Mouse (Mus musculus) retina, adult 2 months (tissue): ENCODE results near the gene Siah3.
"Not testable (repeated sequence)": the region's sequence is repeated elsewhere in the genome, so short reads cannot be mapped to it uniquely, and the experiment has no call there.

Experiments used
- DNase-seq: peaks from one replicate; pipeline ENCODE4 v3.0.0-alpha.2; 2012; ENCODE audit warnings: low read depth, low spot score

The Siah3 gene

DNA sequence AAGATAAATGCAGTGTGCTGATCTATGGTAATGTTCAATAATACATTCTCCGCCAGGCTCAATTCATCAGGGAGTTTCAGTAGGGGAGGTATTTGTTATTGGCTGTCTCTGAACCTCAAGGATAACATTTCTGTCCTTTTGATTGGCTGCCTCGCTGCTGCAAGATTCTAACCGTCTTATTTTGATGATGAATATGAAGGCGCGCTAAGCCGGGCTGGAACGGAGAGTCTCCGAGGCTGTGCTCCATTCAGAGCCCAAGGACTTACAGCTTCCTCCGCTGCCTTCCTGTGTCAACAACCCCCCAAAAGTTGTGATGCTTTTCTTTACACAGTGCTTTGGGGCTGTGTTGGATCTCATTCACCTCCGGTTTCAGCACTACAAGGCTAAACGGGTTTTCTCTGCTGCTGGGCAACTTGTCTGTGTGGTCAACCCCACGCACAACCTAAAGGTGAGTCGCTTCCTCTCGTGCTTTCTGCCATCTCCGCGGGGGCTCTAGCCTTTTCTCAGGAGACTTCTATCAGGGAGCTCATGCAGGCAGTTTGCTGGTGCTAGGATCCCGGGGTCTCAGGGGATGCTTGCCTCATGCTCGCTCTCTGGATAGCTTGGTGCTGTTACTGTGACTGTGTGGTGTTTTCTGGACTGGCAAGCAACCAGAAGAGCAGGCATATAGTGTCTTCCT lies at the start of gene Siah3:
Siah3 (plus strand) TSS at position 240 of the 679 bp plus-strand sequence.
- DNase-seq: no peak

DNA sequence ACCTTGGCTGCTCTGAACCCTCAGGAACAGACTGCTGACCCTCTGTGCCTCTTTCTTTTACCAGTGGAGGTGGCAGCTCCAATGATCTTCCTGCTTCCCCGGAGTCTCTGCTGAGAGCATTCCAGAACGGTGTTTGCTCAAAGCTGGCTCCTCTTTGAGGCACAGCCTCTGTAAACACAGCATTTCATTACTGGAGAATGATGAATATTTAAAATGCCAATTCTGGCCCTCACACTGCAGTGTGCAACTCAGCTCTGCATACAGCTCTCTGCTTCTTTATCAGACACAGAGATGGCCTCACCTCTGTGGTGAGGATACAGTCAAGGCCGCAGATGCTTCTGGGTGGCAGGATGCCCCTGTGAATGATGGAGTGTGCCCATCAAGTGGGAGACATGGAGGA lies 46.0 kb upstream of the Siah3 start:
- no peak for DNase-seq

DNA sequence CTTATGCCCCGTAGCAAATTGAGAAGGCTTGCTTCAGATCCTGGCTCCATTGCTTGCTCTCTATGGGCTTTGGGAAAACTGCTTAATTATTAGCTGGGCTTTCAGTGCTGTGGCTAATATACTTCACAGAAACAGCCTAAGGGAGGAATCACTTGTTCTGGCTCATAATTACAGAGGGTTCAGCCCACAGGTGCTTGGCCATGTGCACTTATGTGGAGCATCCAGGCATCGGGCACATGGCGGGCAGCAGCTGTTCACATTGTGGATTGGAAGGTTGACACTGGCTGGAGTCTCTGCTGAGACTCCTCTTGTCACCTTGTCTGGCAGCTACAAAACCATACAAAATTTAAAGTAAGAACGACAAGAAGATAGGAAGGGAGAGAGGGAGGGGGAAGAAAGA lies 45.4 kb upstream of the Siah3 start:
- no peak for DNase-seq

DNA sequence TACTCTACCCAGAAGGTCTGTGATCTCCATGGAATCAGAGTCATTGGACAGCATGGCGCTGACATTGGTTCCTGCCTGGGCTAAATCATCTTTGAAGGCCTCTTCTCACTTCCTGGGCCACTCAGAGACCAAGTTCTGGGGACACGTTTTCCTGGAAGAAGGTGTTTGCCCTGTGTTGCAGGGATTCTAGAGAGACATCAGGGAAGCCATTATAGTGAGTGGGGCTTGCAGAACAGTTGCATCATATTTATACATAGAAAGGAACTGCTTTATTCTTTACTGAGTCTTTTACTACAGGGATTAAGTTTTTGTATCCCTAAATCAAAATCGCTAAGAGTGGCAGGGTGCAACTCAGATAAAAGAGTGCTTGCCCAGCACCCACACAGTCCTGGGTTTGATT lies 37.1 kb upstream of the Siah3 start:
- no peak for DNase-seq

DNA sequence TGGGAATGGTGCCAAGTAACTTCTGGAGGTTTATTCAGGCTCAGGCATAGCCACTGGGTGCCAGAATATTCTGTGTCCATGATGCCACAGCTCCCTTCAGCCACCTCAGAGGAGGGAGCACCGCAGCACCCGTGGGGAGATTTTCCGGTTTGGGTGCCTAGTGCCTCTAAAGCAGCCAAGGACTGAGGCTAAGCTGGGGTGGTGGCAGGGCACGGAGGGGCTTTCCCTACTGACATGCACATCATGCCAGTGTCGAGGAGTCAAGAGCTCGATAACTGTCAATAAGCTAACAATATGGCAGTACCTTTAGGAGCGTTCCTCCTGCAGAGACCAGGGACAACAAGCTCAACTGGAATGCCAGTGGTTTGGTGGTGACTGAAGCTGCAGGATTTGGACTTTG lies 35.9 kb upstream of the Siah3 start:
- DNase-seq: no peak

DNA sequence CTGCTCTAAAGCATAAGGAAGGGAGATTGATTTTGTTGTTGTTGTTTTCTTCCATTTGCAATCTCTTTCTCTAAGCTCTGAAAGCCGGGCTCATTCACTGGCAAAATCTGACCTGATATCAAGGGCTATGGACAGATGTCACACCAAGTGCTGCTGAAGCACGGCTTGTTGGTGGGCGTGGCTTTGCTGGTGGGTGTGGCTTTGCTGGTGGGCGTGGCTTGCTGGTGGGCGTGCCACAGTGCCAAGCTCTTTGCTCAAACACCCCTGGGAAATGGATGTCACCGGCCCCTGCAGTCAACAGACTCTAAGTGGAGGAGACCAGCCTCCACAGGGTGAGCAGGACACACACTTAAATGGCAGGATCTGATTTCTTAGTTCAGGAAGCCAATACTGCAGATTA lies 35.0 kb upstream of the Siah3 start:
- no peak for DNase-seq

DNA sequence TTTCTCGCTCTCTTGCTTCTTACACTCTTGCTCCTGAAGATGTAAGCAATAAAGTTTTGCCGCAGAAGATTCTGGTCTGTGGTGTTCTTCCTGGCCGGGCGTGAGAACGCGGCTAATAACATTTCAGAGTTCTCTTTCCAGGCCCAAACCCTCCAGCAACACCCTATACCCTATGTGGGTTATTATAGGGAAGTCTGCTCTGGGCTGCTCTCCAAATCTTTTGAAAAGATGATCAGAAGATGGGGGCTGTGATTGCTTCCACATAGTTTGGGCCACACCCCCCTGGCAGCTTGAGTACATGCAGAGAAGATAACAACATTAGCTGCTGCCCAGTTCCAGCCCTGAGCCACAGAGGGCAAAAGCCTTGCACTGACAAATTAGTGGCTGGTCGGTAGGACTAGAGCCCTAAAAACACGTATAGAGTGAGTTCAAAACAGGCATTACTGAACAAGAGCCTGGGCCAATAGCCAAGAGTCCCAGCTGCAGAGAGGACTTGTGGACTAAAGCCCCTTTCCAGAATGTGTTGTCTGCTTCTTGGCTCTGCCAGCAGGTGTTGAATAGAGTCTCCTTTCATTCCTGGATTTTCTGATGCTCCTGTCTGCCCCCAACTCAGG lies 24.5 kb upstream of the Siah3 start:
- DNase-seq: no peak

DNA sequence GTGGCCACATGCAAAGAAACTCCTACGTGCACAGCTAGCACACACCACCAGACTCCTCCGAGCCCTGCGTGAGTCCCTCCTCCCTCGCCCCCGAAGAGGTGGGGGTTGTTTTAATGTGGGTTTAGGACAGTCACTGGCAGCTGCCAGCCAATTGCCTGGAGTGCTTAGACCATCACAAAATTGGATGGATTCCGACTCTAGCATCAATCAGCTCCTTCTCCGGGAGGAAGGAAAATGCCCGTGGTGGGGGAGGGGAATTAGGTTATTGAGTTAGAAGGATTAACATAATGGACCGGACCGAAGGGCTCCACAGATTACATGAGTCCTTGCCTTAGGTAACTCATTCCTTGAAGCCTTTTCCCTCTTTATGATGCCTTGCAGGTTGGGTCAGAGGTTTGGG lies 22.9 kb upstream of the Siah3 start:
- DNase-seq: no peak

DNA sequence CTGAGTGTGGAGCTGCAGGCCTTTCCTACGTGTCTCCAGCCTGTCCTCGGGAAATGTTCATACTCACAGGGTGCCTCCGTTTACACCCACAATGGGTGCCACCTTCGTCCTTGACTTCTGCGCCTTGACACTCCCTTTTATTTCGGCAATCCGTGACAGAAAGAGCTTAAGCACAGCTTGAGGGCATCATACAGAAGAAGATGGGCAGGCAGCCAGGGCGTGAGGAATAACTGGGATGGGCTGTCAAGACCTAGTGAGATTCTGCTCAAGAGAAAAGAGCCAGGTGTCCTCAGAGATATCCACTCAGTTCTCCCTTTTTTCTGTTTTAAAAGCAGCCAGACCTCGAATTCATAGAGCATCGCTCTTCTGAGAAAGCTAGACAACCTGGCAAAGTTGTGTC lies 21.2 kb upstream of the Siah3 start:
- DNase-seq: no peak

DNA sequence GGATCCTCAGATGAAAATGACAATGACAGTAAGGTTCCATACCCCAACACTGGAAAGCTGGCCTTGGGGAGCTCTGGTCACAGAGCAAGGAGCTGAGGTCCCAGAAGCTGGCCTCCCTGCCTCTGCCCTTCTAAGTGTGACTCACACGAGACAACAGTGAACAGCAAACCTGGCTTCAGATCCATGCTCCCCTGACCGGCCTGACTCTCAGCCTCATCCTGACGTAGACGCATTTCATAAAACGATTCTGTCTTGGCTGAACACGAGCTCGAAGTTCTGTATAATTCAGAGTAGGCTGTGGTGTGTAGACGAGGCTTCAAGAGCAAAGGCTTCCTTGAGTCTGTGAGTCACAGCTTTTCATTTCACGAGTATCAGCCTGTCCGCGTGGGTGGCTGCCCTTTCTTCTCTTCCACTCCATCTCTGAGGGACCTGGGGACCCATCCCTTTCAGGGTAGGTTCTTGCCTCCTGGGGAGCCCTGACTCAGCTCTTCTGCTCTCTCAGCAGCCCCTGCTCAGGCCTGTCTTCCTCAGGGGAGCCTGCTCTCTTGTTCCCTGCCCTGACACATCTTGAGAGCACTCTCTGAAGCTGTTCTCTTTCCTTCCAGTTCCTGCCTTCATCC lies 11.2 kb upstream of the Siah3 start:
- no peak for DNase-seq

DNA sequence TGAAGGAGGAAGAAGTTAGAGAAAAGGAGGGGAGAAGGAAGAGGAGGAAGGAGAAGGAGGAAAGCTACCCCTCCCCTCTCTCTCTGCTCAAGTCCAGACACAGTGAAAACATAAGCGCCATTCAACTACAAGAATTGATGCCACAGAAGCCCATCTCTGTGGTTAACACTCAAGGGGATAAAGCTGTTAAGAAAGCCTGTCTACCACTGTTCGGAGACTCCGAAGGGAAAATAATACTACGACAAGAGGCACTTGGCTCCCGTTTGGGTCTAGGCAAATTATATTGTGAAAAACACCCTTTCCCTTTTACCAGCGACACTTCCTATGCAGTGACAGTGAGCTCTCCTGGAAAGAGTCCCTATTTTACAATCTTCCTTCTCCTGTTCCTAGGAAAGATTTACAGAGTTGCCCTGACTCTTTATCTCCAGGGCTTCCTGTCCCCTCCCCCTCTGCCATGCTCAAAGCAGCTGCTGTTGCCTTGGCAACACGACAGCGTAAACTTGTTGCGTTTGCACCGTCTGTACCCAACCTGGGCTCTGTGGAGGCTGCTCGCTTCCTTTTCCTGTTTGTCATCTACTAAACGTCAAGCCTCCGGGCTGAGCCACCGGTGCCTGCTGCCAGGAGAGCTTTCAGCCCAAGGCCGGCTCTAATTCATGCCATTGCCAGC lies 10.4 kb upstream of the Siah3 start:
- no peak for DNase-seq

DNA sequence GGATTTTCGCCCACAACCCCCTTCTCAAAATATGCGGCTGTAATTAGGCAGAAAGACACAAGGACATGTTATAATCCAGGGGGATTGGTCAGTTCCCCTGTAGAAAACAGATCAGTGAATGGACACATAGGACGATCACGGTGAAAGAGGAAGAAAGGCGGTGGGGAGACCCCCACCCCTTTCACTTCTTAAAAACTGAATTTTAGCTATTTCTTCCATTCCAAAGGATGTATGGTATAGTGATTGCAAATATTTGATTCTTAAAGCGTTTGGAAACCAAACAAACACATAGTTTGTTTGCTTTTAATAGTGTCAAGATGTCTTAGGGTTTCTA lies 9.9 kb upstream of the Siah3 start:
- DNase-seq: no peak

DNA sequence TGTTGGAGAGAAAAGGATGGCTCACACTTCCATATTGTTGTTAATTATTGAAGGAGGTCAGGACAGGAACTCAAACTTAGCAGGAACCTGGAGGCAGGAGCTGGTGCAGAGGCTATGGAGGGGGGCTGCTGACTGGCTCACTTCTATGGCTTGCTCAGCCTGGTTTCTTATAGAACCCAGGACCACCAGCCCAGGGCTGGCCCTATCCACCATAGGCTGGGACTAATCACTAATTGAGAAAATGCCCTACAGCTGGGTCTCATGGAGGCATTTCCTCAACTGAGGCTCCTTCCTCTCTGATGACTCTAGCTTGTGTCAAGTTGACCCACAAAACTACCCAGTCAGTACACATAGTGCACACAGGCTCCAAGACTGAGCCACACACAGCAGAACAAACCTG lies 9.5 kb upstream of the Siah3 start:
- DNase-seq: not testable (repeated sequence)

DNA sequence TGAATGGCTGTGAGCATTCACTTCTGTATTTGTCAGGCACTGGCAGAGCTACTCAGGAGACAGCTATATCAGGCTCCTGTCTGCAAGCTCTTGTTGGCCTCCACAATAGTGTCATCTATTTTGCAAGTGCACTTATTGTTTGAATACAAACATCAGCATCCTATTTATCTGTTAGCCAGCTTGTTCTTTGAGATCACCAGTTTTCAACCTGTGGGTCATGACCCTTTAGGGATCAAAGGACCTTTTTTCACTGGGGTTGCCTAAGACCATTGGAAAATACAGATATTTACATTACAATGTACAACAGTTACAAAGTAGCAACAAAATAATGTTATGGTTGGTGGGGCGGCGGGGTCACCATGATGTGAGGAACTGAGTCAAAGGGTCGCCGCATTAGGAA lies 1.9 kb upstream of the Siah3 start:
- no peak for DNase-seq

DNA sequence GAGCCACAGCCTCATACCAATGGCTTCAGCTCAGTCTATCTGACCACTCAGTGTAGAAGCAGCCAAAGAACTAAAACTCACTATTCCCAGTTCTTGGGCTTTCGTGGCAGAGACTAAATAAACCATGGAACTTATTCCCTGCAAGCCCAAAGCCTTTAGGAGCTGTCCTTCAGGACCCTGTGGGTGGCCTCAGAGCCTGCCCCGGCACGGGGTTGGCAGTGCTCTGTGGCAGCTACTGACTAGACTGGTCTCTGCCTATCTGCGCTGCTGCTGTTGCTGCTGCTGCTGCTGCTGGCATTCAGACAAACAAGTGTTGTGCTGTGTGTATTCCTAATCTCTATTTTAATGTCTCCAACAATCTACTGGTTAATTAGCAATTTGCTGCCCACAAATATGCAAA lies 1.1 kb upstream of the Siah3 start:
- DNase-seq: no peak

DNA sequence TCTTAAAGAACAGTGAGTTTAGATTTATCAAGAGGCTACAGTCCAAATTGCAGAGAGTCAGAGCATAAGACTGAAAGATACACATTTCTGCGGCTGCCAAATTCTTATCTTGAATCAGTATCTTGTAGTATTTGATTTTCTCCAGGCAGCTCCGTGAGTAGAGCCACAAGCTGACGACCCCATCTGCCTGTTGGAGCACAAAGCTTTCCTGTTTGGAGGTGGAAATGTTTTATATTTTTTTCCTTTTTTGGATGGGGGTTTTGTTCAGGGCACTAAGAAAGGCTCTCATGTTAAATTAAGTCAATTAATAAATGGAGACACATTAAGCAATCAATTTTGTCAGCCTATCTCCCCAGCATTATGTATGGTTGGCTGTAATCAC lies 430 bp upstream of the Siah3 start:
- DNase-seq: no peak

DNA sequence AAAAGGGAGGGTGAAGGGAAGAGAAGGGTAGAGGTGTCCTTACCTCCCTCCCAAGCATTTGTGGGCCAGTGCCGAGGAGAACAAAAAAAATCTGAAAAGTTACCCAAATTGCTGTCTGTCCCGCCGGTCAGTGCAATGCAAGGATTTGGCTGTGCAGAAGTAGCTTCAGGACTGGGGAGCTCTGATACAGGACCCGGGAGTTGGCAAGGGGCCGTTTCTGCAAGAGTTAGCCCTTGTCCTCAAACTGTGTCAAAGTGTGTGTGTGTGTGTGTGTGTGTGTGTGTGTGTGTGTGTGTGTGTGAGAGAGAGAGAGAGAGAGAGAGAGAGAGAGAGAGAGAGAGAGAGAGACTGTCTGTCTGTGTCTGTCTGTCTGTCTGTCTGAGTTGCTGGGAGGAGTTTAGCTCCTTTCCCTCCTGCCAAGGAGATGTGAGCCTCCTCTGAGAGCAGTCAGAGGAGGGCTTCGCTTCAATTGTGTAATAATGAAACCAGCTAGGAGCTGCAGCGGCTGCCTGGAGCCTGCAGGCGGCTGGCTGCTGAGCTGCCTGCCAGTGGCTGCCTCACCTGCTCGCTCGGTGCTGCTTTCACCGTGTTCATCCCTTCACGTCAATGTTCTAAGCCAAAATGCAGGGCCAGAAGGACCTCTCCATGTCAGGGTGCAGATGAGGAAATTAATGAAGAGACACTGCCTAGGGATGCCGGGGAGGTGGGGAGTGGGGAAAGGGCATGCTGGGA lies 873 bp downstream of the Siah3 start:
- no peak for DNase-seq

DNA sequence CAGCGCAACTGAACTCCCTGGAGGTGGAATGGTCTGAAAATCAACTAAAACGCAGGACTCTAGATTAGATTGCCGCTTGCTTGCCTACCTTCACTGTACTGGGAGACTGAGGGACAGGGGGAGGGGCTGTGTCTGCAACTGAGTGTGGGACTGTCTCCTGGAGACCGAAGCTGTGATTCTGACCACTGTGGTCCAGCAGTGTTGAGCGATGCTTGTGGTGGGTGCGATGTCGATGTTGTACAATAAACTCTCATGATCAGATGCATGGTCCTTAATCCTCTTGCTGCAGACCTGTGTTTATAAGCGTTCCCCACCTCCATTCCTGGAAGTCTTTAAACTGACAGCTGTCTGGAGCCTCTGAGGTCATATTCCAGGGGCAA lies 1.4 kb downstream of the Siah3 start:
- DNase-seq: no peak

DNA sequence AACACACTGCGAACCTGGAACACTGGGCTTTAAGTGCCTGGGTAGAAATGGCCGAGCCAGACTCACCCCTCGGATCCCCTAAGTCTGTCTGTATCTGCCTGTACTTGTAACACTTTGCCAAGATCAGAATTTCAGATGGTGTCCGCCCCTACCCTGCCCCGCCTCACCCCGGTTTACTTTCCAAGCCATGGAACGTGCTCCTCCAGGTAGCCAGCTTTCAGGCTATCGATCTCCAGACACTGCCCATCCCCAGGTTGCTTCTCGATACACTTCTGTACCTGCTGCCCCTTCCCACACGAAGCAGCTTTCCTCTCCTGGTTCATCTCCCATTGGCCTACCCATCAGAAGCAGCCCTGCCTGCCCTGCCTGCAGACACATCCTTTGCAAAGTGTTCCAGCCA lies 3.6 kb downstream of the Siah3 start:
- no peak for DNase-seq

DNA sequence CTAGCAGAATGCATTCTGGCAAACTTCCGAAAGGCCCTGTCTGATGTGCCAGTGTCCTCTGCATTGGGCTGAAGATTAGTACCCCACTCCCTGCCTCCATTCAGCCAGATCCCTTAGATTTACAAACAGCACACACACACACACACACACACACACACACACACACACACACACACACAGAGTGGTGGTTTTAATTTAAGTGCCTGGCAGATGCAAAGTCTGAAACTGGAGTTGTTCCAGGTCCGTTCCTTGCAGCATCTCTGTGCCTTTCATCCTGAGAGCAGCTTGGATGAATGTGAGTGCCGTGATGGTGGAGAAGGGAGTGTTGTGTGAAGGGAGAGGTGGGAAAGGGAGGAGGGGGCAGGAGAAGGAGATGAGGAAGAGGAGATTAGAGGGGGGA lies 4.2 kb downstream of the Siah3 start:
- DNase-seq: no peak

DNA sequence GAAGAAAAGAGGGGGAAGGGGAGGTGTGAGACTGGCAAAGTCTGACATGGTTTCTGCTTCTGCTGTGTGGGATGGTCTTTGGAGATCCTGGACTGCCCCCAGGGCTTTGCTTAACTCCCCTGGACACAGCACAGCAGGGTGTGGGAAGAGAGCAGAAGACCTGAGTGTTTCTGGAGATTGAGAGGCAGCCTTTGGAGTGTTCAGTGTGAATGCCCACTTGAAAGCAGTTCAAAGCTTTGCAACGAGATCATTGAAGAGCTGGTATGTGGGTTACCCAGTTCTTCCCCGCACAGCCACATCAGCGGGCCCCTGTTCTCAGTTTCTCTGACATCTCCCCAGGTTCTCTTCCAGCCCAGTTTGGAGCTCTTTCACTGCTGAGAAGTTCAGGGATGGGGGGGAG lies 4.7 kb downstream of the Siah3 start:
- no peak for DNase-seq

DNA sequence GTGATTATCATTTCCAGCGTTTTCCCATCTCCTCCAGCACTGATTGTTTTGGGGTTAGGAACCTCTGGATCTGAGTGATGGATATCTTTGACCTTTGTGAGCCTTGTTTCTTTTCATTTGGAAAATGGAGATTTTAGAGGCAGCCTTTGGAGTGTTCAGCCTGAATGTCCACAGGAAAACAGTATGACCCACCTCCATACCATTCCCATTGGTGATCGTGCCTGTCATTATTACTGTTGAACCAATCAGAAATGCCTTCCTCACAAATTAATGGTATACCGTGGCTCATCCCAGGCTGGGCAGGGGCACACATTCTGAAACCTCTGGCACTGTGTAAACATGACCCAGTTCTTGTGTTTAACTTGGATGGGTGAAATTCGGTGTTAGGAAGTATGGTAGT lies 6.0 kb downstream of the Siah3 start:
- no peak for DNase-seq
